Mouse (Mus musculus) cortical plate, adult 2 months (tissue): ENCODE data around the gene Pxmp2.

Source experiments
- CTCF ChIP-seq: fragments of 200-500 bp; IDR thresholded peaks from 2 replicates; pipeline ENCODE4 v1.5.1; 2011; ENCODE audit warnings: mild to moderate bottlenecking, control low read depth, low read length; ENCODE audit not compliant: insufficient read depth; ENCODE audit errors: extremely low read depth
- POLR2A ChIP-seq: fragments of 200-500 bp; IDR thresholded peaks from 2 replicates; pipeline ENCODE4 v1.6.1; 2011; ENCODE audit warnings: mild to moderate bottlenecking, low read length, control low read depth; ENCODE audit not compliant: insufficient read depth; ENCODE audit errors: extremely low read depth

GRCm38 (mm10) chr5:110230780-110231461, 55.1 kb downstream of the Pxmp2 start, which contains the start of gene Ankle2:
- TF ChIP-seq POLR2A, result peak; percentile 72
- TF ChIP-seq CTCF, result no peak
